Mouse (Mus musculus) neural tube, embryonic 13.5 days (tissue): ENCODE measurements around the gene Olfr214. TPM values are rescaled to one million over a fixed set of nuclear protein-coding genes. Genes with fewer than 3 reads are reported as not detected.
"Not testable (repeated sequence)": the region's sequence is repeated elsewhere in the genome, so short reads cannot be mapped to it uniquely, and the experiment has no call there.

Experiments used
- ATAC-seq: fragments of 200-750 bp; cut with Nextera tagmentation; 2 replicates; pipeline ENCODE4 v1.8.0; 2017; ENCODE audit warnings: low read depth, mild to moderate bottlenecking, moderate TSS enrichment, moderate library complexity
- H3K27ac ChIP-seq: fragments of 300-500 bp; sonication (generic); replicated peaks from 2 replicates; pipeline ENCODE4 v1.5.1; 2015; ENCODE audit warnings: moderate library complexity, mild to moderate bottlenecking, inconsistent platforms
- H3K27me3 ChIP-seq: fragments of 300-500 bp; sonication (generic); 2 replicates; pipeline ENCODE4 v1.6.1; 2015; ENCODE audit warnings: mild to moderate bottlenecking, inconsistent platforms
- H3K36me3 ChIP-seq: fragments of 300-500 bp; sonication (generic); 2 replicates; pipeline ENCODE4 v1.6.1; 2015; ENCODE audit warnings: mild to moderate bottlenecking, inconsistent platforms
- H3K4me1 ChIP-seq: fragments of 300-500 bp; sonication (generic); replicated peaks from 2 replicates; pipeline ENCODE4 v1.6.1; 2015; ENCODE audit warnings: inconsistent platforms
- H3K4me2 ChIP-seq: fragments of 300-500 bp; sonication (generic); 2 replicates; pipeline ENCODE4 v1.6.1; 2015; ENCODE audit warnings: inconsistent platforms, mild to moderate bottlenecking, moderate library complexity
- H3K4me3 ChIP-seq: fragments of 300-500 bp; sonication (generic); 2 replicates; pipeline ENCODE4 v1.5.1; 2015; ENCODE audit warnings: mild to moderate bottlenecking, inconsistent platforms
- H3K9ac ChIP-seq: fragments of 300-500 bp; sonication (generic); 2 replicates; pipeline ENCODE4 v1.6.1; 2015; ENCODE audit warnings: moderate library complexity, mild to moderate bottlenecking, inconsistent platforms
- H3K9me3 ChIP-seq: fragments of 300-500 bp; sonication (generic); 2 replicates; pipeline ENCODE4 v1.6.1; 2016; ENCODE audit warnings: inconsistent platforms
- WGBS: fragments of 180-500 bp; shearing (Covaris S2); methylation state at CpG from one replicate; pipeline ENCODE4 v1.1.7; 2015; 5-methylcytosine and 5-hydroxymethylcytosine counted together
- polyA plus RNA-seq: library from polyadenylated mRNA; unstranded; fragments of >200 nt; fragmentation: Nextera tagmentation; extraction: Ambion mirVana; gene quantifications from 2 replicates; pipeline ENCODE4 v1.2.1, GENCODE M21; 2015

Gene Olfr214
- polyA plus RNA-seq = not detected in 2 replicates

DNA sequence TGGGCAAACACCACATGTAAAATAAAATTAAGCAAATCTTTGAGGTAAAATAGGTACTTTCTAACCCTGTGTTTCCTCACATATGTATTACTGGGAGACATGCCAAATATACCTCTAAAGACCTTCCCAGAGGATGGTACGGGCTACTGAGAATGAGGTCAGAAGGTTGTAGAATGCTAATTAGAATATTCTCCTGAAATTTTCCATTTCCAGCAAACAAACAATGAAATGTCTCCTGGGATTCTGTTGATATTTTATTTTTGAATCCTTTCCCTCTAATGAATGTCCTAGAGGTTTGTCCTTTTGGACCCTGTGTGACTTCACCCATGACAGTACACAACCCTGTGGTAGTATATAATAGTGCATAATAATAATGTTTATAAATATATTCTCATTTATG lies at the start of gene Olfr214:
TSS of gene Olfr214 (plus strand) at position 301 of the 400 bp plus-strand sequence.
- H3K4me3 ChIP-seq = no peak within 1 kb of the TSS
- H3K27me3 ChIP-seq = no peaks in the 10 kb centered on the region
- H3K4me1 ChIP-seq = no peaks in the 10 kb centered on the region
- H3K36me3 ChIP-seq = no peaks in the 10 kb centered on the region
- ATAC-seq = no peak
- H3K4me2 ChIP-seq = no peak within 1 kb of the TSS
- H3K27ac ChIP-seq = no peak within 1 kb of the TSS
- no peak within 1 kb of the TSS for H3K9ac ChIP-seq
- no peaks in the 10 kb centered on the region for H3K9me3 ChIP-seq
- WGBS = 81% methylated on average over 1 of the region's 1 CpGs

DNA sequence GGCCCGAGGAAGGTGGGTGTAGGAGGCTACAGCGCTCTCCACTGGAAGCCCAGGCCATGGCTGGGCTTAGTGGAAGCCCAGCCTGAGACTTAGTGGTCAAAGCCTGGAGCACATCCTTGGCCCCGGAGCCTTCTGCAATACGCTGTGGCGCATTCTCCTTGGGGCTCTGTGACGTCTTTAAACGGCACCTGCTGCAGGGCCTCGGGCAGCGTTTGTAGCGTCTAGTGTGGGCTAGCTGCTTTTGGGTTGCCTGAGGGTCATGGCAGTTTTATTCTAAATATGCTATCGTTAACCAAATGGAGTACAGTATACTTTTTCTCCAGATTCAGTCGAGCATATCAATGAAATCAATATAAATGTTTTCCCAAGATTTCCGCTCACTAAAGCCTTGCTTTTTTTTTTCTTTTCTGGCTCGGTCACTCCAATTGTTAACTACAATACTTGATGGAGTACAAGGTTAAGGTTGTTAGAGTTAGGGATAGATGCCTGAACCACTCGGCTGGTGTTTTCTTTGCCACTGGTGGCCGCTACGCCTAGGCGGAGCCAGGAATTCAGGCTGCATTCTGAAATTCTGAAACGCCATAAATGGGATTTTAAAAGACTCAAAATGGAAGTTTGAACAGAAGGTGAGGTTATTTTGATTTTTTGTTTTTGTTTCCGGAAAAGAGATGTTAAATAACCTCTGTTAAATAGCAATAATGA lies 47.6 kb upstream of the Olfr214 start, which contains the start of gene Olfr212:
TSS of gene Olfr212 (plus strand) at position 215 of the 702 bp plus-strand sequence.
- H3K4me3 ChIP-seq, H3K27me3 ChIP-seq, H3K4me1 ChIP-seq, H3K4me2 ChIP-seq, ATAC-seq, H3K27ac ChIP-seq, H3K36me3 ChIP-seq, H3K9ac ChIP-seq: not testable (repeated sequence)
- H3K9me3 ChIP-seq = peaks cover 17% of the 10 kb centered on the region
- 93% methylated on average over 20 of the region's 20 CpGs for WGBS

DNA sequence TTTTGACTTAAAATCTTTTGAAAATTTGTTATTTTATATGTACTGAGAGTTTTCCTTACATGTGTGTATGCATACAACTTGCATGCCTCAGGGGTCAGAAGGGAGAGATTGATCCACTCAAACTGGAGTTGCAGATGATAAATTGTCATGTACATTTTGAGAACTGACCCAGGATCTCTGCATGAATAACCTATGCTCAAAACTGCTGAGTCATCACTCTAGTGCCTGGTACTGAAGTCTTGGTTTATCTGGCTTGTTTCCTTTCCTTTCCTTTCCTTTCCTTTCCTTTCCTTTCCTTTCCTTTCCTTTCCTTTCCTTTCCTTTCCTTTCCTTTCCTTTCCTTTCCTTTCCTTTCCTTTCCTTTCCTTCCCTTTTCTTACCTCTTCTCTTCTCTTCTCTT lies 39.2 kb upstream of the Olfr214 start:
- no peak overlapping the region for H3K4me2 ChIP-seq
- no peaks in the 10 kb centered on the region for H3K4me1 ChIP-seq
- H3K36me3 ChIP-seq = no peaks in the 10 kb centered on the region

DNA sequence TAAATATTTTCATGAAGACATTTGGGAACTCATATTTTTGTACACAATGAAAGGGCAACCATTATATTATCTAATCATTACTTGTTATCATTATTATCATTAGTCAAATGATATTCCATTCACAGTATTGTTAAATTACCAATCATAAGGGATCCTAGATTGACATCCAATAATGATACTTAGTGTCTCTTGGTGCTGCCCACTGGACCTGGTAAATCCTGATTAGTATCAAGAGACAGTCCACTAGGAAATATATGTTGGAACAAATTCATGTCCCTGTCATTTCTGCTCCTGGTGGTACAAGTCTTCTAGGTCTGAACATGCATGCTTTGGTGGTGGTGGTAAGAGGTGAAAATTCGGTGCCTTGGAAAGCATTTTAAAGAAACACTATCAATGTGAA lies 15.9 kb upstream of the Olfr214 start, which contains the start of gene Olfr213:
TSS of gene Olfr213 (plus strand) at position 301 of the 400 bp plus-strand sequence.
- no peaks in the 10 kb centered on the region for H3K4me1 ChIP-seq
- H3K27ac ChIP-seq = no peak within 1 kb of the TSS
- no peak within 1 kb of the TSS for H3K4me2 ChIP-seq
- H3K9ac ChIP-seq = no peak within 1 kb of the TSS
- WGBS = 88% methylated on average over 1 of the region's 1 CpGs
- no peaks in the 10 kb centered on the region for H3K9me3 ChIP-seq
- no peak within 1 kb of the TSS for H3K4me3 ChIP-seq
- no peaks in the 10 kb centered on the region for H3K36me3 ChIP-seq
- ATAC-seq = no peak
- H3K27me3 ChIP-seq = no peaks in the 10 kb centered on the region

More for the DNA sequence above, 39.2 kb upstream of the Olfr214 start:
- Histone ChIP-seq H3K4me3 (no peak overlapping the region), H3K9ac (no peak overlapping the region), H3K27me3 (no peaks in the 10 kb centered on the region), H3K9me3 (no peaks in the 10 kb centered on the region), H3K27ac (no peak overlapping the region)
- ATAC-seq = no peak

DNA sequence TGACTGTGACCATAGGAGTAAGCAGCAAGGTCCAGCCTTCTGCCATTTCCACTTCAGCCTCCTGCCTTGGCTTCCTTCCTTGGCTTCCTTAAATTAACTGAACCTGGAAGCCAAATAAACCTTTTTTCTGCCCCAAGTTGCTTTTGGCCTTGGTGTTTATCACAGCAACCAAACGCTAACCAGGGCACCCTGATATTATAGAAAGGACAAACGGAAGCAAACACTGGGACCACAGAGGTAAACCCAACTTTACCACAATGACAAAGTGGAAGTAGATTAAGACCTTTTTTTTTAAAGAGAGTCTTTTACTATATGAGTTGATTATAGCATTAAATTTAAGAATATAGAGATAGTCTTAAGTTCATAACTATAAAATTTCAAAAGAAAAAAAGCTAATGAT lies 11.5 kb upstream of the Olfr214 start:
- H3K27ac ChIP-seq = no peak overlapping the region
- no peaks in the 10 kb centered on the region for H3K36me3 ChIP-seq
- H3K4me3 ChIP-seq = no peak overlapping the region
- H3K9me3 ChIP-seq = no peaks in the 10 kb centered on the region
- H3K9ac ChIP-seq = no peak overlapping the region
- no peak overlapping the region for H3K4me2 ChIP-seq
- no peaks in the 10 kb centered on the region for H3K27me3 ChIP-seq
- WGBS = 87% methylated on average over 2 of the region's 2 CpGs
- no peaks in the 10 kb centered on the region for H3K4me1 ChIP-seq
- ATAC-seq = no peak

DNA sequence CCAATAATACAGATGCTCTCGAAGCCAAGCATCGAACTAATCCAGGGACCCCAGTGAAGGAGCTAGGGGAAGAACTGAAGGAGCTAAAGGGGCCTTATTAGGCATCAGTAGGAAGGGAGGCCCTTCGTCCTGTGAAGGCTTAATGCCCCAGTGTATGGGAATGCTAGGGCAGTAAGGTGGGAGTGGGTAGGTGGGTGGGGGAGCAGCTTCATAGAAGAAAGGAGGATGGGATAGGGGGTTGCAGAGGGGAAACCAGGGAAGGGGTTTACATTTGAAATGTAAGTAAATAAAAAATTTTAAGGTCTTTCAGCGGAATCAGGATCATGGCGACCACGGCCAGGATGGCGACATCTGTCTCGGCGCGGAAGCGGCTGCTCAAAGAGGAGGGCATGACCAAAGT lies 3.2 kb upstream of the Olfr214 start, which contains the start of gene Gm5580:
TSS of gene Gm5580 (plus strand) at position 301 of the 400 bp plus-strand sequence.
- H3K27me3 ChIP-seq, H3K4me2 ChIP-seq, H3K9ac ChIP-seq, H3K4me3 ChIP-seq, H3K36me3 ChIP-seq, ATAC-seq, H3K9me3 ChIP-seq, H3K4me1 ChIP-seq, H3K27ac ChIP-seq: not testable (repeated sequence)
- 96% methylated on average over 11 of the region's 11 CpGs for WGBS

DNA sequence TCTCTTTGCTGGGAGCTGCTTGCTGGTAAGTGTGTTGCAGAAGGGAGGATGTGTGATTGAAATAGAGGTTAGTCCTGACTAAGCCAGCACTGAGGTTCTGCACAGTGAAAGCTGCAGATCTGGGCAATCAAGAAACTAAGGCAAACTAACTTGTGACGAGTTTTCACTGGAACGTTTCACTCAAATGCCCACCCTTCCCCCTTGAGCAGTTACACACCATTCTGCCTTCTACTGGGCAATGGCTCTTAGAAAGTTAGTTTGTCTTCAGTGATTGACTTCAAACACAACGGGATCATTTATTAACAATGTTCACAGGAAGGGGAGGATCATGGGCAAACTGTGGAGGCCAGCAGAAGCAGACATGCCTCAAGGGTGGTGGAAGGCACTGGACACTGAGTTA lies 917 bp downstream of the Olfr214 start:
- Histone ChIP-seq H3K9me3 (no peaks in the 10 kb centered on the region), H3K27ac (no peak overlapping the region), H3K27me3 (no peaks in the 10 kb centered on the region), H3K4me3 (no peak overlapping the region), H3K36me3 (no peaks in the 10 kb centered on the region), H3K9ac (no peak overlapping the region), H3K4me1 (no peaks in the 10 kb centered on the region), H3K4me2 (no peak overlapping the region)
- no peak for ATAC-seq
- WGBS = 71% methylated on average over 3 of the region's 3 CpGs

DNA sequence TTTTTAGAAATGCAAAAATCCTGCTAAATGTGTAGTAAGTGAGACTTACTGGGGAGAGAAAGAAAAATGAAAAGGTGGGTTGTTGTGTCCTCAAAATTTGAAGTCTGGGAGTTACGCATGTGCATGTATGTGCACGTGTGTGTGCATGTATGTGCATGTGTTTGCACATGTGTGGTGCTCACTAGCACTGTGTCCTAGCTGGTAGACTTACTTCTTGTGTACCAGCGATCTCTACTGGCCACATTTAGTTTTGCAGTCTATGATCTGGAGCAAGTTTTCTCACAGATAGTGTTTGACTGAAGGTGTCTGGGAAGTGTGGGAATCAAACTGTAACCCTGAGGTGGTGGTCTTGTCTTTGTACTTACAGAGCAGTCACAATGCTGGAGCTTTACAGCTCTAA lies 15.8 kb downstream of the Olfr214 start:
- ATAC-seq = no peak
- H3K4me2 ChIP-seq = no peak overlapping the region
- WGBS = 35% methylated on average over 3 of the region's 3 CpGs
- no peaks in the 10 kb centered on the region for H3K9me3 ChIP-seq
- no peaks in the 10 kb centered on the region for H3K4me1 ChIP-seq
- no peaks in the 10 kb centered on the region for H3K27me3 ChIP-seq
- H3K4me3 ChIP-seq = no peak overlapping the region
- H3K36me3 ChIP-seq = no peaks in the 10 kb centered on the region
- H3K9ac ChIP-seq = no peak overlapping the region
- H3K27ac ChIP-seq = no peak overlapping the region

DNA sequence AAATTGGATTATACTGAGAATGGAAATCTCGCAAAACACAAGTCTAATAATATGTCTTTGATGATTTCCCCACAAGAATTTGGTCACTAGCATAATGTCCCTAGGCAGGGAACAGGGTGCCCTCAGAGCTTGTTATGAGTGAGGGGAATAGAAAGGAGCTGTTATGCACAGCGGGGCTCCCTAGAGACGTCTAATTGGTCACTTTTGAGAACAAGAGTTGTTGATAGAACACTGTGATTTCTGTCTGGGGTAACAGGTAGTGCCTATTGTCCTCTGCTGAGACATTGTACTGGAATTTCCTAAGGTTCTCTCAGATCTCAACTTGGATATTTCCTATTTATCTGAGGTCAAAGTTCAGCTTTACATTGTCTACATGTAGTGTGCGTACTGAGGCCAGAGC lies 30.1 kb downstream of the Olfr214 start, which contains the start of gene Olfr215:
TSS of gene Olfr215 (minus strand) at position 101 of the 400 bp plus-strand sequence.
- H3K9ac ChIP-seq = no peak within 1 kb of the TSS
- 70% methylated on average over 4 of the region's 4 CpGs for WGBS
- no peak within 1 kb of the TSS for H3K4me3 ChIP-seq
- H3K9me3 ChIP-seq = no peaks in the 10 kb centered on the region
- no peak for ATAC-seq
- no peaks in the 10 kb centered on the region for H3K36me3 ChIP-seq
- no peak within 1 kb of the TSS for H3K27ac ChIP-seq
- no peaks in the 10 kb centered on the region for H3K4me1 ChIP-seq
- H3K4me2 ChIP-seq = no peak within 1 kb of the TSS
- no peaks in the 10 kb centered on the region for H3K27me3 ChIP-seq

DNA sequence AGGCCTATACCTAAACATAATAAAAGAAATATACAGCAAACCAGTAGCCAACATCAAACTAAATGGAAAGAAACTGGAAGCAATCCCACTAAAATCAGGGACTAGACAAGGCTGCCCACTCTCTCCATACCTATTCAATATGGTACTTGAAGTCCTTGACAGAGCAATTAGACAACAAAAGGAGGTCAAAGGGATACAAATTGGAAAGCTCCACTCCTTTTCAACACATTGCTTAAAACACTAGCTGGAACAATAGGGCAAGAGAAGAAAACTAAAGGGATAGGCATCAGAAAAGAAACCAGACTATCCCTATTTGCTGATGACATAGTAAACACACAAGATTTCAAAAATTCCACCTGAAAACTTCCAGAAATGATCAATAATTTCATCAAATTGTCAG lies 46.9 kb downstream of the Olfr214 start:
- not testable (repeated sequence) for H3K9me3 ChIP-seq, ATAC-seq, H3K27me3 ChIP-seq, H3K27ac ChIP-seq, H3K36me3 ChIP-seq, H3K4me3 ChIP-seq, H3K4me2 ChIP-seq, H3K9ac ChIP-seq, H3K4me1 ChIP-seq

DNA sequence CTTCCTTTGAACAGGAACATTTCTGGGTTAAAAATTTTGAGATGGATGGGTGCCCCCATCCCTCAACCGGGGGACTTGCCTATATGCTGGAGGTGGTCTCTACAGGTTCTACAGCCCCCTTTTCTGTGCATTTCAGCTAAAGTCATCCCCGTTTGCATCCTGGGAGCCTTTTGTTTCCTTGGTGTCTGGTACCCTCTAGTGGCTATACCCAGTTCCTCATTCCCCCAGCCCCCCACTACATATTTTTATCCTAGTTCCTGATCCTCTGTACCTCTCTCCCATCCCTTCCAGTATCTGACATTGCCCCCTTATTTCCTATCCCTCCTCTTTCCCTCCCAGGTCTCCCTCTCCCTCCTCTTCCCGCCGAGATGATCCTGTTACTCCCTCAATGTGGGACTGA lies 53.2 kb downstream of the Olfr214 start:
- H3K27ac ChIP-seq = no peak overlapping the region
- no peaks in the 10 kb centered on the region for H3K27me3 ChIP-seq
- H3K4me2 ChIP-seq = no peak overlapping the region
- no peak overlapping the region for H3K4me3 ChIP-seq
- H3K9me3 ChIP-seq = no peaks in the 10 kb centered on the region
- 41% methylated on average over 4 of the region's 4 CpGs for WGBS
- no peak overlapping the region for H3K9ac ChIP-seq
- no peaks in the 10 kb centered on the region for H3K4me1 ChIP-seq
- no peak for ATAC-seq
- no peaks in the 10 kb centered on the region for H3K36me3 ChIP-seq
